Mouse (Mus musculus) layer of hippocampus, postnatal 36 days (tissue): ENCODE data around the gene Mrap. TPM values are rescaled to one million over a fixed set of nuclear protein-coding genes. Genes with fewer than 3 reads are reported as not detected.

Experiments used
- DNase-seq, 2 experiments: peaks; one replicate each; pipeline ENCODE4 v3.0.0; 2022
- total RNA-seq, 2 experiments: library from RNA; stranded (reverse); gene quantifications; 2 replicates each; pipeline ENCODE4 v1.2.3; 2021

Mrap gene
- total RNA-seq, 2 experiments from 2014 or later: 0.38 TPM; not detected in 1

DNA sequence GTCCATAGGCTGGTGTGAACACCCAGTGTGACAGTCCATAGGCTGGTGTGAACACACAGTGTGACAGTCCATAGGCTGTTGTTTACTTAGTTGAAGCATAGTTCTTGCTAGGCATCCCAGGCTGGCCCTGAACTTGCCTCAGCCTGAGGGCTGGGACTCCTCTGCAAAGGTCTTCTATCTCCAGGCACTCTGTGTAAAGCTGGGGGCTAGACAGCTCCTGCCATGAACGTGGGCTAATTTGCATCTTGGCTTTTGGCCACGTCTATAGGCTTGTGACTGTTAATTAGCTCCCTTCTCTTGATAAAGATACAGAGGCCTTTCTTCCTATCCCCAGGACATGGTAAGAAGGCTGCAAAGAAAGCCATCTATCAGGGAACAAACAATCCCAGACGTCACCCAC, 21.3 kb downstream of the Mrap start:
- no peak for DNase-seq

DNA sequence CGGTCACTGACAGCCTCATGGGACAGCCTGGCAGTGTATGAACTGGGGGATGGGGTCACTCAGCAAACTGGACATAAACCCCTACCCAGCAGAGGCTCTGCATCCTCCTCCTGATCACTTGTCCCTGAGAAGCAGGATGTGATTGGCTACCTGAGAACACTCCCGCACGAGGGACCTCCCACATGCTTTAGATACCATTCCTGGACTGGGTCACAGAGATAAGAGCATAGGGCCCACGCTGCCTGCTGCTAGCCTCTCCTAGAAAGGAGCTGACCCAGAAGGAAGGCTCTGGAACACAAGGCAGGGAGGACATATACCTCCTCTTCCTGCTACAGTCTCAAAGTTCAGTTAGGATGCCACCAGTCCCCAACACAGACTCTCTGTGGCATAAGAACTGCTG, 22.5 kb downstream of the Mrap start:
- no peak for DNase-seq

DNA sequence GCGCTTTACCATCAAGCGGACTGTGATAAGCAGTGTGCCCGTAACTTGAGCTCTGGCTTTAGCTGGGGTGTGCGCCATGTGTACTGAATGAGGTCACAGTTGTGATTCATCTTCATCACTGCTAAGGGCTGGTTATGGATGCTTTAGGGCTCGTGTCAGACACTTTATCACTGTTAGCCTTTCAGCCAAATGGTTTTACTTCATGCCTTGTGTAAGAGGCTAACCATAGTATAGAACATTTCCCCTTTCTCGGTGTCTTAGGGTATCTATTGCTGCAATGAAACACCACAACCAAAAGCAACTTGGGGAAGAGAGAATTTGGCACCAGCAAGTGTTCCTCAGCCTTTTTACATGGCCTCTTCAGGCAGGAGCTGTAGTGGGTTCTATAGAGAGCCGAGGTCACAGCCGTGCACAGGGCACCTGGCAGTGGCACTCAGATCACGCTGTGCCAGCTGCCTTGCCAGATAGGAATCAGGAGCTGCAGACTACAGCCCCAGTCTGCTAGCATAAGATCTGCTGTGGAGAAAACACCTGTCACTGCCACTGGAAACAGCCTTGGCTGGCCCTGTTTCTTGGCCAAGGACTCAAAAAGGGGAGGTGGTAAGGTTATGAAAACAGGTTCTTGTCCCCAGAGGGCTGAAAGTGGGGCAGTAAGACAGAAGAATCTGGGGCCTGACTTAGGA, 27.3 kb downstream of the Mrap start:
- no peak for DNase-seq

DNA sequence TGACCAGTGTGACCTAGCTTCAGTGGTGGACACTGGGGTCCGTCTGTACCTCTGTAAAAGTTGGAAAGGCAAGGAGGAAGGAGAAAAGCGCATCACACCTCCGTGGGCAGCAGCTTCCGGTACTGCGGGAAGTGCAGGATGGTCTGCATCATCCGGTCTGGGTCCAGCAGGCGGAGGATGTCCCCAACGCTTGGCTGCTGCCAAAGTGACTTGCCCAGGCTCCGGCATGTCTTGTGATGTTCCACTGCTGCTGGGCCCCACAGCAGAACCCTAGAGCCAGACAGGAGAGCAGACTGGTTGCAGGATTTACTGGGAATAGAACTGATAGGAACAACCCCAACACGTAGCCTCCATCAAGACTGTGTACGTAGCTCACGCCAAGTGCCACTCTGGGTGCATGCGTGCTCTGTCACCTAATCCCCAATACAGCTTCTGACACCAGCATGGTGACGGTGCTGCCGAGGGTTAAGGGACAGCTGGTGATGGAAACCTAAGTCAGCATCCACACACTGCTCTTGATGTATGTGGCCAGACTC, 29.0 kb downstream of the Mrap start:
- DNase-seq: no peak

DNA sequence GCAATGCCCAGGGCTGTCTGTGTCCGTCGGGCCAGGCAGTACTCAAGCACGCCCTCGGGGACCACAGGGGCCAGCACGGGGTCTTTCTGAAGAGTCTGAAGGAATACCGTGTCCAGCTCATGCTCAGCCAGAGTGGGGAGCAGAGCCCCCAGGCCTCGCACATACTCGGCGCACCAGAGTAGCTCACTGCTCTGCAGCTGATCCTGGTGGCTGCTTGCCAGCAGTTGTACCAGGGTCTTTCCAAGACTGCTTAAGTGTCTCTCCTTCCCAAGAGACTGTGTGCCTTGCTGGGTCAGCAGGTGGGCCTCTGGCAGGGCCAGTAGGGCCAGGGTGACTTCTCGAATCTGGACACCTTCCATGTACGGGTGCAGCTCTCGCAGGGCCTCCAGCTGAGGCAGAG, 36.2 kb downstream of the Mrap start:
- no peak for DNase-seq

DNA sequence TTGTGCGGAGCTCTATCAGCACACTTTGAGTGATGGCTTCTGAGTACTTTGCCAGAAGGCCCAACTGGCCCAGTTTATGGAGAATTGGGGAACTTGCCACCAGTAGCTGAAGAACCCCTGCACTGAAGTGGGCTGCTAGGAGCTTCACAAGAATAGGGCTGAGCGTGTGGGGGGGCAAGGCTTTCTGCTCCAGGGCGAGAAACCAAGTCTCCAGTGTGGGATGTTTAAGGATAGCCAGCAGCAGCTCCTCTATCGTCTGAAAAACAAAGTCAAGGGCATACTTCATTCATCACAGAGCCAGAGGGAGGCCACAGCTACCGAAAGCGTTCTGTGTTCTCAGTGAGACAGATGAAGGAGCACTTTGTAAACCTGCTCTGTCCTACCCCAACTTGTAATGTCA, 36.6 kb downstream of the Mrap start:
- DNase-seq: no peak

DNA sequence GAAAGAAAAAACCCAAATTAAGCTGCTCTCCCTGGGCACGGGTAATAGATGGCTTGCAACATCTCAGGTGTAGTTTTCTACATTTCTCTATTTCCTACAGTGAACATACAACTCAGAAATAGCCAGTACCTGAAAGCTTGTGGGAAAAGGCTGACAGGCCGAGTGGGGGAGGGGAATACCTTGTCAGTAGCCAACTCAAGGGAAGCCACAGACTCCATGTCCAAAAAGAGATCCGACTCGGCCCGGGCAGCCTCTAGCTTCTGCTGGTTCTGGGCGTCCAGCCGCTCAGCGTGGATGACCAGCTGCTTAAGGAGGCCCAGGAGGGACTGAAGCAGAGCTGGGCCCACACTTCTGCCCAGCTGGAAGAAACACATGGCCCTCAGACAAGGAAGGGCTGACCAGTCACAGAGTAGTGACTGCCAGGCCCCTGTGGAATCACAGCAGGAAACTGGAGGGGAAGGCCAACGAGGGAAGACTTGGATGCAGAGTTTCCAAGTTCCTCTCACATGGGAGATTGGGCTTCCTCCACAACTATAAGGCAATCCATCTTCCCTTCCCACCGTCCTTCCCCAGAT, 38.0 kb downstream of the Mrap start:
- DNase-seq: no peak

DNA sequence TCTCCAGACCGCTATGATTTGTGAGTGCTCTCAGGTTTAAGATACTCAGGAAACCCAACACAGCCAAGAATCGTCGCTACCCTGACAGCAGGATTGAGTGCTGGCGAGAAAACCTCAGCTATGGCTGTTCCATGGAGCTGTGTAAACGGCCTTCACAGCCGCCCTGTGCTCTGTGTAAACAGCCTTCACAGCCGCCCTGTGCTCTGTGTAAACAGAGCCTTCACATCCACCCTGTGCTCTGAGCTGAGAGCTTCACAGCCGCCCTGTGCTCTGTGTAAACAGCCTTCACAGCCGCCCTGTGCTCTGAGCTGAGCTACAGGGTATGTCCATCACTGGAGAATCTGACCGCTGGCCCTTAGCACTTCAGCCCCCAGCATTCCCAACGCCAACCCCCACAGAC, 41.8 kb downstream of the Mrap start:
- DNase-seq: no peak

DNA sequence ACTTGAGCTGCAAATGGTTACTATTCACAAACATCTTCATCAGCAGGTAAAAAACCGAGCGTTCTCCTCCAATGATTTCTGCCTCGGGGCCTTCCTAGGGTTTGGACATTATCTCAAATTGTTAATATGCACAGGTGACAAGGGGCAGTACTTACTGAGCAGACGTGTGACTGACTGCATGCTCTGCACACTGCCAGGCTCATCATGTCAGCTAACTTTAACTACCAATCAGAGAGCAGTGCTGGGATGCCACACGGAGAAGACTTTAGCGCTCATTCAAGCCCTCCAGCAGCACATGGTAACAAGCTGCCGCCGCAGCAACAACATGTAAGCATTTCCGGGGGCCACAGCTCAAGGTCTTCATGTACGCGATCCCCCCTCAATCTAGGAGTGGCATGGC, 45.3 kb downstream of the Mrap start:
- no peak for DNase-seq

DNA sequence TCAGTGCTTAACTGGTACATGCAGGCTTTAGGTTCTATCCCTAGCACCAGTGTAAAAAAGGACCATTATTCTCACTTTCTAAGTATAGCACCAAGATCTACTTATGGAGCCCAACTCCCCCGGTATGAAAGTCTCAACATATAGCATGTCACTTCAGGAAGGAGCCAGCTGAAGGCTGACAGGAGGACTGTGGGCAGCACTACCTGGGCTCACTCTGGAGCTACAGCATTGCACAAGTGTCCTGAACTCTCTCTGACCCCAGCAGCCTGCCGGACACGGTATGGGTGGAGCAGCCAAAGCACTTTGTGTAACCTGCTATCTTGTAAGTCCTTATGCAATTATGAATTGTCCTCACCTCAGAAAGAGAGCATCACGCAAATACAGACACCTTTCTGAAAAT, 47.2 kb downstream of the Mrap start:
- DNase-seq: no peak

DNA sequence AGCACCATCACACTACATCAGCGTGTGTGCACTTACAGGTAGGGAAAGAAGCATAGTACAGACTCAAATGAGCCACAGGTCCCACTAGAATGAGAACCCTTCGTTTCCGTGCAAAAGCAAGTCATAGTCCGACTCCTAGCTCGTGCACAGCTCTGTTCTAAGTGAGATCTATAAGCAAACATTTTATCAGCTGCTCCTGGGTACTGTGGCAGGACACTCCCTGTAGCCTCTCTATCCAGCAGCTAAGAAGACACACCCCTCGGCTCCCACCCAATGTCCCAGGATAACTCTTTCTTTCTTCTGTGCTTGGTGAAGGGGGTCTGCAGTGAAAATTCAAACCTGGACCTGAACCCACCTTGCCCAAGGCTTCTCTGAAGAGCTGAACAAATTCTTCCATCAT, 50.6 kb downstream of the Mrap start:
- DNase-seq: no peak

DNA sequence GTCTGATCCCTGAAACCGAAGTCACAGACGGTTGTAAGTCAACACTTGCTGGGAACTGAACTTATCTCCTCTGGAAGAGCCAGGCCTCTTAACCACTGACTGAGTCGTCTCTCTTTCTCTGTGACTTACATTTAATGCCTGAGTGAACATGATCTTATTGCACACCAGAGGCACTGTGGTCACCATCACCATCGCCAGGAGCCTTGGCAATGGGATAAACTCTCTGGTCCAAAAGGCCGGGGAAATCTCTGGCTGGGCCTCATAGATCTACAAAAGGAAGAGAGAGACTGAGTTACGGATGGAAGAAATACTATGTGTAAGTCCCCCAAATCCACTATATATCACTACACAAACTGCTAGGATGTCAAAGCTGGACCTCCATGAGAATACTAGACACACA, 52.9 kb downstream of the Mrap start:
- no peak for DNase-seq

DNA sequence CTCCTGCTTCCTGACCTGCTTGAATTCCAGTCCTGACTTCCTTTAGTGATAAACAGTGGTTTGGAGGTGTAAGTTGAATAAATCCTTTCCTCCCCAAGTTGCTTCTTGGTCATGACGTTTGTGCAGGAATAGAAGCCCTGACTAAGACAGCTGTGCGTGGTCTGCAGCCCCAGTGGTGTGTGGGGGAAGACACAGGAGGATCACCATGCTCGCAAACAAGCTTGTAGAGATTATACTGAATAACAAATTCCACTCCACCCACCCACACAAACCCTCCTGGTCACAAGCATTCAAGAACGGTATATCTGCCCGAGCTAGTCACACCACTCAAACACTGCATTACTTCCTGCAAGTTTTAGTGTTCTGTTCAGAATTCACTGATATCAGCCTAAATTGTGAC, 54.1 kb downstream of the Mrap start:
- no peak for DNase-seq

DNA sequence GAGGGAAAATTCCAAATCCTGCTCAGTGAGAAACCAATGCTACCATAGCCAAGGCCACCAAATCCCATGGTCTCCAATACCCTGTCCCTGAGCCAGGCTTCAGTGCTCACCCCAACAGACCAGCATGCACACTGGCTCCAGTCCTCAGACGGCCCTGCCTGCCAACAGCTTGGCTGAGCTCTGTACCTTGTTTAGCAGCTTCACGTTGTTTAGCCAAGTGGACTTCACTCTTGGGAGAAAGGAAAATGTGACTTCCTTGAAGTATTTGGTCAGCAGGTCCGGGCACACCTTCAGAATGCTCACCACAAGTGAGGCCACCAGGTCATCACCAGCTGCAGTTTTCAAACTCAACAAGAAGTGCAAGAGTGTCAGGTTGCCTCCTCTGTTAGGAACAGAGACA, 54.5 kb downstream of the Mrap start:
- DNase-seq: no peak

DNA sequence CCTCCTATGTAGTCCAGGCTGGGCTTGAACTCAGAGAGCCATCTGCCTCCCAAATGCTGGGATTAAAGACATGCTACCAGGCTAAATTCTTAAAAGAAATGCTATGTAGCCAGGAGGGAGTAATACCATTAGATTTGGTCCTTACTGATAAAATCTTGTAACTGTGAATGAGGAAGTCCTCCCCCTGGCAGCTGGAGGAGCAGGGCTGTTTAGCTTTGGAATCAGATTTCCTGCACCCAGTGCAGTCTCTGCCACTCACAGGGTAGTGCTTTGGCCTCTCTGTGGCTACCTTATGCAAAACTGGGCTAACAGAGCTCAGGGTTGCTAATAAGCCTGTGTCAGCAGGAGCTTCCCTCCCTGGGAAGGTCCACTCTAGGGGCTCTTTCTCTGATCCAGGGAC, 56.7 kb downstream of the Mrap start:
- DNase-seq: no peak

DNA sequence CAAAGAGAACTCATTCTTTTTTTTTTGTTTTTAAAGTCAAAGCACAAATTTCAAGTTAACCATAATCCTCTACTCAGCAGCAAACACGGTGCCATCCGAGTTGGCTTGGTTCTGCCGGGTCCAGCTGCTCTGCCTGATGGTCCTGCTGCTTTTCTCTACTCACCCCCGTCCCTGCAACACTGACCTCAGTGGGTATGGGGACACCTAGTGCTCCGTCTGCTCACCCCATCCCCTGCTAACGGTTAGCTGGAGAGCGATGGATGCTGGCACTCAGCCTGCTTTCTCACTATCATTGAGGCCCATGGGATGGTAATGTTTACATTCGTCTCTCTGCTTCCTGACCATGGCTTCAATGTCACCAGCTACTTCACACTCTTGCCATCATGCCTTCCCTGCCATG, 60.4 kb downstream of the Mrap start:
- DNase-seq: no peak

DNA sequence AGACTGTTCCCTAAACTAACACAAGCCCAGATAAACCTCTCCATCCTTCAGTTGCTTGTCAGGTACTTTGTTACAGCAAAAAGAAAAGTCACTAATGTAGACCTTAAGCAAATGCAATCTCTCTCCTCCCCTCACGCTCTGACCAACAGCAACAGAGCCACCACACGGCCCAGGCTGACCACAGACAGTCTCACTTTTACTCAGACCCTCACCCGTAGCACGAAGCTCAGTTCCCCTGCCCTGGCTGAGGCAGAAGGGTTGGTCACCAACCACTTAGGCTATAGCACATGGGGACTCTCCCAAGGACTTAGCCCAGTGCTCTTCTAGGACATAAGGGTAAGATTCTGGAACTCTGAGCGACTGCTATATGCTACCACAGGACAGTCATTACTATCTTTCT, 60.8 kb downstream of the Mrap start:
- DNase-seq: no peak

Other genes with a start within 250 kb of the Mrap start
- gene Mis18a, start 10.8 kb upstream of the Mrap start, total RNA-seq: 1 to 10 TPM; 9.4 to 9.5 TPM
- 10 to 100 TPM; 12.4 to 14.2 TPM for gene Urb1, start 72.2 kb downstream of the Mrap start, total RNA-seq
- 1 to 10 TPM; 1.3 to 2.1 TPM for gene Eva1c, start 88.5 kb downstream of the Mrap start, total RNA-seq
- gene Cfap298, start 196.9 kb downstream of the Mrap start, total RNA-seq: 10 to 100 TPM; 41.6 to 45.3 TPM